Mouse (Mus musculus): ENCODE data around the gene Trmt61a.
"Not testable (repeated sequence)": the region's sequence is repeated elsewhere in the genome, so short reads cannot be mapped to it uniquely, and the experiment has no call there.

The Trmt61a gene

DNA sequence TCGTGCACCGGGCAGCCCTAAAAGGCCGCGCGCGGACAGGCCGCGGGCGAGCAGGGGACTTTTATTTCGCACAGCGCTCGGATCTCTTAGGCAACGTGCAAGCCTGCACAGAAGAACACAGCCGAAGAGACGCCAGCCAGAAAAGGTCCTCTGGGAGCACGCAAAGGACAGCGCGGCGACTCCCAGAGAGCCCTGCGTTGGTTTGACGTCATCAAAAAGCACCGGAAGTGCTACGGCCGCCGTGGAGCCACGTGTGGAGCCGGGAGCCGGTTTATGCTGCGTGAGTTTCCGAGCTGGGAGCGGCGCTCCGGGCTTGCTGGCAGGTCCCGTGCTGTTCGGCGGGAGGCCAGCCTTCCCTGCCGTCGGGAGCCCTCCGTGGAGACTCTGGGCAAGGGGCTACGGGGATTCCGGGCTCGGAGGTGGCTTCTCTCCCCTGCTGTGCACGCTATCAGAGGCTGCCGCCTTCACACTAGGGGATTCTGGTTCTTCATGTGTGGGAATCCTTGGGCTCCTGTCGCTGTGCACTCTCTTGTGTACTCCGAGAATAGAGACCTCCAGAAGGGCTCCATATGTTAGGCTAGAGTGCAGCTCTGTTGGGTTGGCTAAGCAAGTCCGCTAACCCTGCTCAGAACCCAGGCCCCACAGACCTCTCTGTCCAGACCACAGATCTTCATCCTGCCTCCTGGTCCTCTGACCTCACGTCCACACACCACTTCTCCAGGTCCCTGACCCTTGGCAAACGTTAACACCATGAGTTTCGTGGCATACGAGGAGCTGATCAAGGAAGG lies at the start of gene Trmt61a:
Trmt61a (plus strand) TSS at position 224 of the 788 bp plus-strand sequence.
- DNase-seq (ENCODE audit: low spot score), result peak; percentile 85

- DNase-seq (ENCODE audit: low spot score), result peak; percentile 32
Measured at GRCm38 (mm10) chr12:111648061-111648645, 29.8 kb upstream of the Trmt61a start.

DNA sequence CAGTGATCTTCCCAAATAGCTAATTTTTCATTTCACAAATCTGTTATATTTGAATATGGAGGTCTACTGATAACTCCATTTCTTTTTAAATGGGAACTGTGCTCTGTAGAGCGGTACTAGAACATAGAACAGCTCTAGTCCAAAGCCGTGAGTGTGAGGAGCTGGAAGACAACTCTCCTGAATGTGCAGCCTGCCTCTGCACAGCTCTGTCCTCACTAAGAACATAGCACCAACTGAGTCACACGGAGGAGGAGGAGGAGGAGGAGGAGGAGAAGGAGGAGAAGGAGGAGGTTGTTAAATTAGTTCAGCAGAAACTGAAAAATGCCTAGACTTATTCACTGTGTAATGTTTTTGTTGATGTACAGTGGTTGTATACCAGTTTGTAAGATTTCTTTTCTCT lies 25.0 kb upstream of the Trmt61a start:
- no peak for DNase-seq (ENCODE audit: low spot score)

DNA sequence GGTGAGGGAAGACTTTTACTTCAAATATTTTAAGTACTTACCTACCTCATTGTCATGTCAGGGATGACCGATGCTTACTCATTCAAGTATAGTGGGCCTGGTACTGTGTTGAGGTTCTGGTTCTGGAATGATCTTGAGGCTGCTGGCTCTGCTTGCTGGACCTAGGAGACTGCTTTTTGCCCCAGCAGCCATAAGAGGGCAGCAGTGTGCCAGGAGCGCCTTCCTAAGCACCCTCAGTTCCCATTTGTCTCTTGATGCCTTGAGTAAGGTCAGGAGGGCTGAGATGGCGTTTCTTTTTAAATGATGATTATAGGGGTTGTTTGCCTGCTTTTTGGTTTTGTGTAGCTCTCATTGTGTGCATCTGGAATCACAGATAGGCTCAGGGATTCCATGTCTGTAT lies 24.5 kb upstream of the Trmt61a start:
- peak; percentile 44 for DNase-seq (ENCODE audit: low spot score)

DNA sequence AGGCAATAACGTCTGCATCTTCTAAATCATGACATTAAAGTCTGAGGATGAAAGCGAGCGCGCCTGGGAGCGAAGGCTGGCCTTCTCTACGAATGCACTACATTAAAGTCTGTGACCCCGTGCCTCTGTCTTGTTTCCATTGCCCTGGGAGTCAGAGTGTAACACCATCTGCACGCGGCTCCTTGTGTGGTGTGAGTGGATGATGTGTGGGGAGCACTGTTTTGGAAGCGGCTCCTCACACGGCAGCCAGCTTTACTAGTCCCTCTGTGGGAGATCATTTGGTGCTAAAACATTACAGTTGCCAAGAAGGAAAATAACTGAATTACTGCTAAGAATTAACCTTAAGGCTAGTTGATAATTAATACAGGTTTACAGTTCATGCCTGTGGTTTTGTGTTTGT lies 22.2 kb upstream of the Trmt61a start:
- DNase-seq (ENCODE audit: low spot score), result no peak

DNA sequence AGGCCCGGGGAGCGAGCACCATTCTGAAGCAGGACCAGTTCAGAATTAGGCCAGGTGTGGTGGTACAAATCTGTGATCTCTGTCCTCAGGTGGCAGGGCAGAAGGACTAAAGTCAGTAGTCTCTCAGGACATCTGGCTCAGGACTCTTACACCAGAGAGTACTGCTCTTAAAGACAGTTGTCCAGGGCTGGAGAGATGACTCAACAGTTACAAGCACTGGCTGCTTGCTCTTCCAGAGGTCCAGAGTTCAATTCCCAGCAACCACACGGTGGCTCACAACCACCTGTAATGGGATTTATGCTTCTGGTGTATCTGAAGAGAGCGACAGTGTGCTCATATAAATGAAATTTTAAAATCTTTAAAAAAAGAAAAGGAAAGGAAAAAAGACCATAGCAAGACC lies 18.6 kb upstream of the Trmt61a start:
- no peak for DNase-seq (ENCODE audit: low spot score)

- no peak for DNase-seq (ENCODE audit: low spot score)
Measured at GRCm38 (mm10) chr12:111660628-111661027, 17.3 kb upstream of the Trmt61a start.

GRCm38 (mm10) chr12:111661554-111661953 lies 16.4 kb upstream of the Trmt61a start:
- DNase-seq (ENCODE audit: low spot score), result not testable (repeated sequence)

DNA sequence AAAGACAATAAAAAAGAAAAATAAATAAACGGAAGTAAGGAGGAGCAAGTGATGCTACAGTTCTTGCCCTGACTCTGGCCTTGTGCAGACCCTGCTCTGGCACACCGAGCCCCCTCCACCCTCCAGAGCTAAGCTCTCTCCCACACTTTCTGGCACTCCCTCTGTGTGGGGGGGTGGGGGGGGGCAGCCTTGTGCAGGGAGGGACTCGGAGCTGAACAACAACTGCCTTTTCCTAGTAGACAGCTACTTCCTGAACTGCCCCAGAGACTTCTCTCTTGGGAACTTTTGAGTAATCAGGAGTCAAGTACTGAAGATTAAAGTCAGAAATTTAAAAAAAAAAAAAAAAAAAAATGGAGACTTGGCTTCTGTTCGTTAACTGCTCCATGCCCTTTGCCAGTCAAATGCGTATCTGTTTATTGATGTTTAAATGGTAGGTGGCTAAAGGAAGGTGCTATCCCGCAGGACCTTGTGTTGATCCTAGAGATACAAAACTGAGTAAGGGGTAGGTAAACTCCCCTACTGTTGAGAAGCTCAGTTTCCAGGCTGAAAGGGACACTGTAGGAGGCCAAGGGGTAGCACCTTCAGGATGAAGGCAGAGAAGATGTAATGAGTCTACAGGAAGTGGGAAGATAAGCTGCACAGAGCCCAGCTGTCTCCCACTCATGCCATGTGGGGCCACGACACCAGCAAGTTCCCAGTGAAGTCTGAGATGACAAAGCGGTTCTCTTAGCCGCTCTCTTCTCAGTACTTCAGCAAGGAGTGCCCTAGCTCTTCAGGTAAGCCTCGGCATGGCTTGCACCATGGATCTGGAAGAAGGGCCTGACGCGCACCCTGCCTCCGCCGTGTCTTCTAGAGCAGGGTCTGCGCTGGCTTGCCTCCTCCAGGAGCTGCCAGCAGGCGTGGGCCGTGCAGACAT lies 14.4 kb upstream of the Trmt61a start:
- no peak for DNase-seq (ENCODE audit: low spot score)

- no peak for DNase-seq (ENCODE audit: low spot score)
Measured at GRCm38 (mm10) chr12:111664144-111664634, 13.7 kb upstream of the Trmt61a start.

DNA sequence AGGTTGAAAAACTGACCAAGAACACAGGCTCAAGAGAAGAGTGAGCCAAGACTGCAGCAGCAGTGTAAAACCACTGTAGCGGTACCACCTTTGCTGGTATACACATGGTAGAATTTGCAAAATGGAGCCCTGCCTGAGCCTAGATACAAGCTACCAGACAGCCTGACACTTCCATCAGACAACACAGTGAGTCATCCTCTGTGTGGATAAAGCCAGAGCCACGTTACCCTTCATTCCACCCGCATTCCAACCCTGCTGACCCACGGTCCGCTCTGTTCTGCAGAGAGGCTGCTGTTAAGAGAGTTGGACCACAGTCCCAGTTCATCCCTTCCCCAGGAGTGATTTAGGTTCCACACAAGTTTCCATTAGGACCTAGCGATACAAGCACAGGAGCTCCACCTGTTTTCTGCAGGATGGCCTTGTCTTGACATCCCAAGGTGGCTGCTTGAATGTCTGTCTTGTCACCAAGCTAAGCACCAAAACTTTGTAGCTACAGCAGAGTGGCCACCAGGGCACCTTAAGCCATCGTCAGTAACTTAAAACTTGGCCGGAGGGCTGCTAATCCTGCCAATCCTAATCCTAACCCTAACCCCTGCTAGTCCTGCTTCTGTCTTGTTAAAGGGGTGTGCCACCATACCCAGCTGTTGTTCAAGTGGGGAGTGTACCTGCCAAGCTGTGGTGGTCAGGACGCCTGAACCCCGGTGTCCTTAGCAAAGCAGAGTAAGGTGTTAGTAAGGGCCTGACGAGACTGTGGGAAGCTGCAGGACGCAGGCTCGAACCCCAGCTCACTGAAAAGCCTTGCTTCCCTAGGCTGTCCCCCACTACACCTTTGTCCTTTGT lies 12.6 kb upstream of the Trmt61a start:
- no peak for DNase-seq (ENCODE audit: low spot score)

- DNase-seq (ENCODE audit: low spot score), result no peak
Measured at GRCm38 (mm10) chr12:111666380-111666779, 11.5 kb upstream of the Trmt61a start.

DNA sequence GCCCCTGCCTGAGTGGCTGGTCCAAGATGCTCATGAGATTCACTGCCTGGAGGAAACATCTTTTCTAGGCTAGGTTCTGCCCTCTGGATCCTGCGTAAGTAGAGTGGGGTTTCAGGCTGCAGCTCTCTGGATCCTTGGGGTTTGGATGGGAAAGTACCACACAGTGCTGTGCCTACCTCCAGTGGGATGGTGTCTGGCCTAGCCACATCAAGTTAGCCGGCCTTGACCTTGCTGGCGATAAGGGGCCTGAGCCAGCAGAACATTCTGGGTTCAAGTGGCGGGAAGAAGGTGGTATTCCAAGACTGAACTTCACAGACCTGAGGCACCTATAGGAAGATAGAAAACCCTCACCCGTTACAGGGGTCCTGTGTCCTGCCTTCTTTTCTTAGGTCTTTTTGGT lies 10.5 kb upstream of the Trmt61a start:
- DNase-seq (ENCODE audit: low spot score), result no peak

GRCm38 (mm10) chr12:111668457-111668912 lies 9.4 kb upstream of the Trmt61a start:
- peak; percentile 89 for DNase-seq (ENCODE audit: low spot score)

DNA sequence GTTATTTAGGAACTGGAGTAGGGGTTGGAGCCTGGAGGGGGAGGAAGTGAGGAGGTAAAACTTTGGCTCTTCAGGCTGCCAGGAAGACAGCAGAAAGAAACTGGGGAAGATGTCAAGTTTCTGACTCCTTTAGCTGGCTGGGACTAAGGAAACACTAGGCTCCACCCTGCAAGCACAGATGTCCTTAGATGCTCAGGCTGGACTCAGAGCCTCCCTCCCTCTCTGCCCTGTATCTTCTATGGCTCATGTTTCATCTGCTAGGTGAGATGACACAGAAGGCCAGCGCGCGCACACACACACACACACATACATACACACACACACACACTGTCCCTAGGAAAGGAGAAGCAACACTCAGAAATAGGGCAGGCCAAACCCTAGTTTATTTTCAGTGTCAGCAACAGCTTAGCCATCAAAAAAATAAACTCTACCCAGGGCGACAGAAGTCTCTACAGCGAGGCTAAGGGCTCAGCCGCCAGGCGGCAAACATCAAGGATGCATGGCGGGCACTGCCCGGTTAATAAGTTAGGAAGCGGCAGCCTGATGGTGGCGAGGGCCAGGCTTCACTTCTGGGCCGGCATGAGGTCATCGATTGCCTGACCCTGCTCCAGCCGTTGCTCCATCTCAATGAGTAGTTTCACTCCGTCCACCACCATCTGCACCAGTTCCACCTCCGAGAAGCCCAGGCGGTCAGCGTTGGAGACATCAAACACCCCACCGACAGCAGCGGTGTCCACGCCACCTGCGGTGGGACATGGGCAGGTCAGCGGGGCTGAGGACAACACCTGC lies 8.7 kb upstream of the Trmt61a start:
- DNase-seq (ENCODE audit: low spot score), result no peak

GRCm38 (mm10) chr12:111669961-111670360 lies 7.9 kb upstream of the Trmt61a start:
- no peak for DNase-seq (ENCODE audit: low spot score)

- DNase-seq (ENCODE audit: low spot score), result no peak
Measured at GRCm38 (mm10) chr12:111670371-111670971, 7.4 kb upstream of the Trmt61a start.

DNA sequence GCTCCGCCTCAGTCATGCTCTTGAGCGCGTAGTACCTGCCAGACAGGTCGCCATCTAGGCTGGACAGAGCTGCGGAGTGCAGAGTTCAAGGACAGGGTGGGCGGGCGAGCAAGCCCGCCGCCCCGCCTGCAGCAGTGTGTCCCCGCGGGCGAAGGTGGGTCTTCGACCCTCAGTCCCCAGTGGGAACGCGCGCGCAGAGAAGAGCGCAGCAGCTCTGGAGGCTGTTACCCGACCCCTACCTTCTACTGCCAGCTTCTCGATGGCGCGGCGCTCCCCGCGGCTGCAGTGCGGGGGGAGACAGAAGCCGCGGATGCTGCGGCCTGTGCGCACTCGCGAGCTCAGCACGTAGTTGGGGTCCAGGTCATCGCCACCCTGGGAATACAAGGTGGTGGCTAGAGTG lies 6.9 kb upstream of the Trmt61a start:
- peak; percentile 20 for DNase-seq (ENCODE audit: low spot score)

GRCm38 (mm10) chr12:111671431-111671902 lies 6.4 kb upstream of the Trmt61a start:
- peak; percentile 69 for DNase-seq (ENCODE audit: low spot score)

- DNase-seq (ENCODE audit: low spot score), result peak; percentile 26
Measured at GRCm38 (mm10) chr12:111672176-111672575, 5.7 kb upstream of the Trmt61a start, which contains the start of gene Ckb. TSS of gene Ckb (minus strand) at chr12:111672338.

Data from T-cell, adult 2 months (primary cell).